Mouse (Mus musculus): ENCODE measurements around the gene Prph.
"Not testable (repeated sequence)": the region's sequence is repeated elsewhere in the genome, so short reads cannot be mapped to it uniquely, and the experiment has no call there.

Prph gene

DNA sequence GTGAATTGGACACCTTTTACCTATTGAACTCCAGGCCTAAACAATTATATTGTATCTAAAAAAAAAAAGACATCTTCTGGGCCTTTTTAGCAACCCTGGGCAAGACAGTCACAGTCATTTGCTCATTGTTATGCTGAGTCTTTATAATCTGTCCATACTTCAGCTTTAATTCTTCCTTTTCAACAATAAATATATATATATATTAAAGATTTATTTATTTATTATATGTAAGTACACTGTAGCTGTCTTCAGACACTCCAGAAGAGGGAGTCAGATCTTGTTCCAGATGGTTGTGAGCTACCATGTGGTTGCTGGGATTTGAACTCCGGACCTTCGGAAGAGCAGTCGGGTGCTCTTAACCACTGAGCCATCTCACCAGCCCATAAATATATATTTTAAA lies 21.0 kb downstream of the Prph start:
- not testable (repeated sequence) for DNase-seq (ENCODE audit: low read depth, low spot score)

DNA sequence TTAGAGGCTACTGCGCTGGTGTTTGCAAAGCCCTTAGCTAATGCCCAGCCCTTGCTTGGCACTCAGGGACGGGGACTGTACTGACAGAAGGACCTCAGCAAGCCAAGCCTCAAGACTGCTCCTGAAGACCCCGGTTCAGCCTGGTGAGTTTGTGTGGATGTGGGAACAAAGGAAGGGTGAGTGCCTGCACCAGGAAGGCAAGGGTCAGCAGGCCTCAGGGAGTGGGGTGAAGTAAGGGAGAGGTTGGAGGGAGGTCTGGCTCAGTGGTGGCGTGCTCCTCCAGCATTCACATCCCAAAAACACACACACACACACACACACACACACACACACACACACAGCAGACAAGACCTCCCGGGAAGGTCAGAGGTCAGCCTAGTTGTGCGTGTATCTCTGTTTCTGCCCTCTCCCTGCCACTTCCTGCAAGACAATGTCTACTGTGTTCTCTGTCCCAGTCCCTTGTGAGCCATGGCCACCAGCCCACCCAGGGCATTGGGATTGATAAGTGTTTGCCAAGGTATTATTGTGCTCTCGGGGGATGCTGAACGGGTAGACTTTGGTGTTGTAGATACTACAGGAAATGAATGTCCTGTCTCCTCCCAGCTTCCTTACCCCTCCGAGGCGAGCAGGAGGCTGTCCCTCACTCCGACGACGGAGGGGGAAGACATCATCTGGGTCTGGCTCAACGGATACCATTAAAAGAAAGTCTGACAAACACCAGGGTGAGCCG lies 23.4 kb downstream of the Prph start:
- no peak for DNase-seq (ENCODE audit: low read depth, low spot score)

DNA sequence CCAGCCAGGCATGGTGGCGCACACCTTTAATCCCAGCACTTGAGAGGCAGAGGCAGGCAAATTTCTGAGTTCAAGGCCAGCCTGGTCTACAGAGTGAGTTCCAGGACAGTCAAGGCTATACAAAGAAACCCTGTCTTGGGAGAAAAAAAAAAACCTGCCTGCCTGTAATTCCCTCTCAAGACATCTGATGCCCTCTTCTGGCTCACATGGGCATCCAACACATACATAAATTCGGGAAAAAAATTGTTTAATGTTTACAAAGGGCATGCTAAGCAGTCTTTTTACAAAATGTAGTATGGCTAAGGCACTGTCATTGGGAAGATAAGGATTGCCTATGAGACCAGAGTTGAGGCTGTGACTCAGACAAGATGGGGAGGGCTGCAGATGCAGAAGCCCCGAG lies 24.8 kb downstream of the Prph start:
- DNase-seq (ENCODE audit: low read depth, low spot score): peak; percentile 50

- no peak for DNase-seq (ENCODE audit: low read depth, low spot score)
These were observed 27.3 kb downstream of the Prph start for GRCm38 (mm10) chr15:99082322-99082721.

- DNase-seq (ENCODE audit: low read depth, low spot score): no peak
These were observed 27.9 kb downstream of the Prph start for GRCm38 (mm10) chr15:99082840-99083239.

DNA sequence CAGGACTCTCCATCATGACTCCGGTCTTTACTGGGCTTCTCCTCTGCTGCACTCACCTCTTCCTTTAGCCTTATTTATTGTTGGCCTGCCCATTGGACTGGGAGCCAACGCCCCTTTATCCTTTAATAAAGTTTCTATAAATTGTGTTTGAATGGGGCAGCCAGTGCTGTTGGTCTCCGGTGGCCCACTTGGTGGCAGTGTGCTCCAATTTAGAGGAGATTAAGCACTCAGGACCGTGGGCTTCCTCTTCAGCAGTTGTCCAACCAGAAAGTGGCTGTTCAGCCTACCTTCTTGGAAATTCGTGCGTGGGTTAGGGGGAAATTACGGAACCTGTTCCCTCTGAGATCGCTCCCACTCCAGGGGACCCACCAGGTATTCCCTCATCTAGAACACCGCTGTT lies 28.3 kb downstream of the Prph start:
- DNase-seq (ENCODE audit: low read depth, low spot score): peak; percentile 77

GRCm38 (mm10) chr15:99083867-99084557 lies 29.0 kb downstream of the Prph start:
- no peak for DNase-seq (ENCODE audit: low read depth, low spot score)

GRCm38 (mm10) chr15:99084618-99085017 lies 29.6 kb downstream of the Prph start:
- DNase-seq (ENCODE audit: low read depth, low spot score): no peak

DNA sequence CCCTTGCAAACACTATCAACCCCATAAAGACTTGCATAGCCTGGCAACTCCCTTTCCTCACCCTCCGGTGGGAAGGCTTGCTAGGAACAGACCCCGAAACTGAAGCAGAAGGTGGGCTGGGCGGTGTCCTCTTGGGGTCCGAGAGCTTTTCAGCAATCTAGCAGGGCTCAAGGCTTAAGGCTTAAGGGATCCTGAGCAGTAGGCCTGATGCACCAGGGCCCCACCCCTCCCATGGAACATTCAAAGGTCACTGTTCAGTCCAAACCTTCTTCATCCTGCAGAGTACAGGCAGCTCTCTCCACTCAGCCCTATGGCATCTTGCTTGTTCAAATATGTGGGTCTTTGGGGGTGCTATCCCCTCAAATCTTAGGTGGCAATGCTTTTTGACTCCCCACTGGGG lies 31.0 kb downstream of the Prph start:
- no peak for DNase-seq (ENCODE audit: low read depth, low spot score)

- no peak for DNase-seq (ENCODE audit: low read depth, low spot score)
These were observed 32.5 kb downstream of the Prph start, which contains the start of gene C1ql4 for GRCm38 (mm10) chr15:99087253-99088075. Gene C1ql4, minus strand, starts transcription at chr15:99087817.

DNA sequence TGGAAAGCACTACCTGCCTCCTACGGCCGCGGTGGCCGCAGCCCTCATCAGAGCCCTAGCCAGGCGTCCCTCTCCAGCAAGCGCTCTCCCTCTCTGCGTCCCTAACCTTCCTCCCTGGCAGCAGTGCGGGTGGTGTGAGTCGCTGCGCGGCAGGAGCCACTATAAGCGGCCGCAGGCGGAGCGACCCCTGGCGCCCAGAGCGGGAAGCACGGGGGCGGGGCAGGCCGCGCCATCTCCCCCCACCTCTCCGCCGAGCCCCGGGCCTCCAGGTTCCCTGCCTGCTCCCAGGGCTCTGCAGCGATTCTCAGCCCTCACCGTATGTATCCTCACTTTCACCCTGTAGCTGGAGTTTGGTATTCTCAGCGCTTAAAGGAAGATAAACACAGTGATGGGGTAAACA lies 33.3 kb downstream of the Prph start:
- DNase-seq (ENCODE audit: low read depth, low spot score): no peak

GRCm38 (mm10) chr15:99089069-99089468 lies 34.1 kb downstream of the Prph start:
- DNase-seq (ENCODE audit: low read depth, low spot score): no peak

DNA sequence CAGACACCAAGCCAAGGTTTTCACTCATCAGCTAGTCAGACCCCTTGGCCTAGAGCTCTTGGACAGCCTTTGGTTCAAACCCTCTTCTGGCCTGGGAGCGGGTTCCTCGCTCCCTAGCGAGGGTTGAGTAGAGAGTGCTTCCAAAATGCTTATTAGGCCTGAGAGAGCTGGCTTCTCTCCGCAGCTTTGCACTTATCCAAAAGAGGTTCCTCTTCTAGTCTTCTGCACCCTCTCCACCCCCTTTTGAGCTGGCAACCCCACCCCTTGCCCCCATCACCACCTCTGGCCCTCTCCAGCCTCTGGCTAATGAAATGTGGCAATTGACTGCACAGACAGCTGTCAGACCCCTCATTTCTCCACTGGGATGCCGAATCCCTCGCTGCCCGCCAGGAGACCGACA lies 37.9 kb downstream of the Prph start, which contains the start of gene Dnajc22:
Gene Dnajc22, plus strand, starts transcription at position 301 of the 400 bp plus-strand sequence.
- DNase-seq (ENCODE audit: low read depth, low spot score): no peak

DNA sequence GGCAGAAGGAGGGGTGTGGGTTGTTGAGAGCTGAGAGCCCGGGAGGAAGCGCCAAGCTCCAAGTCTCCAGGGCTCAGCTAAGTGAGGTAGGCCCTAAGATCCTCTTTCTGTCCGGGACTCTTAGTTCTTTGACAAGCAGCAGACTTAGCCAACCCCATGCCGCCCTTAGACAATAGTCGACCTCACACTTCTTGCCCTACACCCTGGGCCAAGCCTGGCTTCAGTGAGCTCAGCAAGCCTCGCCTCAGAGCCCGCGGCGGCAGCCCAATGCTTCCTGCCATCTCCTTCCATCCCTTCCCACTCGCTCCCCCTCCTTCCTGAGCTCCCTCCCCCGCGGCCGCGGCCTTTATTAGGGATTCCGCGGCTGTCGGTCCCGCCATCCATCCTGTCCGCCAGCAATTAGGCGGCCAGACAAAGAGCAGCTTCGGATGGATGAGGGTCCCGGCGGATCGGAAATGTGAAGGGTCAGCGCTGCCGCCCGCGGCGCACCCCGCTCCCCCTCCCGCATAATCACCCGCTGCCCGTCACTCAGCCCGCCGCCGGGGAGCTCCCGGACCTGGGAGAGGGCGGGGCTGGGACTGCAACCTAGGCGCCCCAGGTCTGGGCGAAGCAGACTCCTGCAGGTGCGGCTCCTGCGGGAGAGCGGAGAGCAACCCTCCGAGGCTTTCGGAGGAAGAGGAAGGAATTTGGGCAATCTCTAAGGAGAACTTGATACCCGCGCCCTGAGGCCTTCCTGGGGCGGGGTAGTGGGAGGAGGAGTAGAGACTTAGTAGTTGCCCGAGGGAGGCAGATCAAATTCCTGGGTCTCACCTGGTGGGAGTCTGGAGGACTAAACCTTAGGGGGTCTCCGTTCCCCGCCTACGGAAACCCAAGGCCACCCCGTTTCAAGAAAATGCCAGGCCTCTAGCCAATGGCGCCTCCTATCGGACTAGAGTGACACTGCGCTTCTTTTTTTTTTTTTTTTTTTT lies 38.6 kb downstream of the Prph start:
- no peak for DNase-seq (ENCODE audit: low read depth, low spot score)

- no peak for DNase-seq (ENCODE audit: low read depth, low spot score)
These were observed 39.8 kb downstream of the Prph start for GRCm38 (mm10) chr15:99094631-99095270.

- DNase-seq (ENCODE audit: low read depth, low spot score): no peak
These were observed 40.4 kb downstream of the Prph start for GRCm38 (mm10) chr15:99095356-99095755.

- no peak for DNase-seq (ENCODE audit: low read depth, low spot score)
These were observed 41.3 kb downstream of the Prph start for GRCm38 (mm10) chr15:99096061-99096793.

DNA sequence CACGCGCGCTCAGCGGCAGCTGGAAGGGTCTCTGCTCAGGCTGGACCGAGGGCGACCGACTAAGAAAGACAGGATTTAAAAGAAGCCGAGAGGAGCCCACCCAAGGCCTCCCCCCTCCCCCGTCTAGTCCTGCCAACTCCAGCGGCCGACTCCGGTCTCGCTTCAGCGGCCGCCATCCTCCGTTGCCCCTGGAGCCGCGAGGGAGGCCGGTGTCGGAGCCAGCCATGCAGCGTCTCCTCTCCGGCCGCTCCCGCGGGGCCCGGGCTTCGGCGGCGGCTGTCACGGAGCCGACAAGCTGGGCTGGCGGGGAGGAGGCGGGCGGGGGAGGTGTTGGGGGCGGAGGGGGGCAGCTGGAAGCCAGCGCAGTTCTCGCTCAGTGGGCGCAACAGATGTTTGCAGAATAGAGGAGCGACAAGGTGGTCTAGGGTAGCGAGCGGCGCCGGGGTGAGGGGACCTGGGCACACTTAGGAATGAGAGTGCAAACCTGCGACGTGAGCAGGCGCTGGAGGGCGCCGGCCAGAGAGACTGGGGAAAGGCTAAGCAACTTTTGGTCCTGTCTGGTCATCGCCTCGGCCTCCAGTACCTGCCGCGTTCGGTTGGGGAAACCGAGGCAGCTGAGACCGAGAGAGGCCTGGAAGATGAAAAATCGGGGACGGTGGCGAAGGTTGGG lies 42.0 kb downstream of the Prph start:
- DNase-seq (ENCODE audit: low read depth, low spot score): no peak

DNA sequence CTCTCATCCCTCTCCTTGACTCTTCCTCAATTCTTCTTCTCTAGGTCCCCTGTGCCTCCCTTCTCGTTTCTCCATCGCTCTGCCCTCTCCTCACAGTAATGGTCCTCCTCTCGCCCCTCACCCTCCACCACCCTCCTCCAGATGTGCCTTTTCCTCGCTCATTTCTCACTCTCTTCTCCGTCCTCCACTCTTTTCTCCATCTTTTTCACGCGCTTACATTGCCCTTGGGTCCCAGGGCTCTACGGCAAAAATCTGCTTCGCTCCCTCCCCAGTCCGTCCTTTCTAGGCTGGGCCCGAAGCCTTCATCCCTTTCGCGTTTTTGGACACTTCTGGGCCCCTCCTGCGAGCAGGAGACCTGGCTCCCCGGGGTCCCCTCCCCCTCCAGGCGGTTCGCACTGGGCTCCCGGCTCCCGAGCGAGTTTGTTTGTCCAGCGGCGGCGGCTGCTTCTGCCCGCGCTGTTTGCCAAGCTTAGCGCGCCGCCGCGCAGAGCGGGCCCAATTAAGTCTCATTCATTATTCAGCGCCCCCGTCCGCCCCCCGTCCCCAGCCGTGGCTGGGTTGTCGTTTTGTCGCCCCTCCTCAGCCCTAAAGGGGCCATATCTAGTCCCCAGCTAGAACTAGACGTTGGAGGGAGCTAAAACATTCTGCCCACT lies 43.0 kb downstream of the Prph start:
- DNase-seq (ENCODE audit: low read depth, low spot score): no peak

All from 3T3-L1 (cell line).